Mouse (Mus musculus): ENCODE measurements at regions not wholly inside any gene's neighbourhood (a gene's known extent, or its start where the extent isn't known, plus 50 kb on each side); places are given as distances from the start of the nearest gene placed in this dataset.
A peak's percentile ranks its signal among the peaks of the same experiment; 100 is the strongest.

DNA sequence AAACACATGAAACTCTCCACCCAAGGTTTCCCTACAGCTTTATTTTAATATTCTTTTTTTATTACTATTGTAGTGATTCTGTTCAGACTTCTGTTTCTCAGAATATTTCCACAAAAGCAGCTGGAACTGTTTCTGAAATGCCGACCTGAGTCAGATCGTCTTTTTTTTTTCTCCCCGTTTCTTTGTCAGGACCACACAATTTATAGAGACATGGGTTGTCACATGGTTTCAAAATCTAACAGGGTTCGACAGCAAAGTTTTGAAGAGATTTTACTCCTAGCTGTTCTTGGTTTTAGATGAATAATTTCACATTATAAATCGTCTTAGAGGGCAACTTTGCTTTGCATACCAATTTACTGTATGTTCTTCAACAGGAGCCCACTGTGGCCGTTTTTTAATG lies 84.0 kb upstream of the Ralgps2 start:
- no peak for TF ChIP-seq CTCF (conservative IDR thresholded peaks at IDR 0.05)
- H3K27ac ChIP-seq: no peak overlapping the region
- no peak overlapping the region for H3K4me3 ChIP-seq
- no peak for DNase-seq (ENCODE audit: low spot score in 2 of 2)

DNA sequence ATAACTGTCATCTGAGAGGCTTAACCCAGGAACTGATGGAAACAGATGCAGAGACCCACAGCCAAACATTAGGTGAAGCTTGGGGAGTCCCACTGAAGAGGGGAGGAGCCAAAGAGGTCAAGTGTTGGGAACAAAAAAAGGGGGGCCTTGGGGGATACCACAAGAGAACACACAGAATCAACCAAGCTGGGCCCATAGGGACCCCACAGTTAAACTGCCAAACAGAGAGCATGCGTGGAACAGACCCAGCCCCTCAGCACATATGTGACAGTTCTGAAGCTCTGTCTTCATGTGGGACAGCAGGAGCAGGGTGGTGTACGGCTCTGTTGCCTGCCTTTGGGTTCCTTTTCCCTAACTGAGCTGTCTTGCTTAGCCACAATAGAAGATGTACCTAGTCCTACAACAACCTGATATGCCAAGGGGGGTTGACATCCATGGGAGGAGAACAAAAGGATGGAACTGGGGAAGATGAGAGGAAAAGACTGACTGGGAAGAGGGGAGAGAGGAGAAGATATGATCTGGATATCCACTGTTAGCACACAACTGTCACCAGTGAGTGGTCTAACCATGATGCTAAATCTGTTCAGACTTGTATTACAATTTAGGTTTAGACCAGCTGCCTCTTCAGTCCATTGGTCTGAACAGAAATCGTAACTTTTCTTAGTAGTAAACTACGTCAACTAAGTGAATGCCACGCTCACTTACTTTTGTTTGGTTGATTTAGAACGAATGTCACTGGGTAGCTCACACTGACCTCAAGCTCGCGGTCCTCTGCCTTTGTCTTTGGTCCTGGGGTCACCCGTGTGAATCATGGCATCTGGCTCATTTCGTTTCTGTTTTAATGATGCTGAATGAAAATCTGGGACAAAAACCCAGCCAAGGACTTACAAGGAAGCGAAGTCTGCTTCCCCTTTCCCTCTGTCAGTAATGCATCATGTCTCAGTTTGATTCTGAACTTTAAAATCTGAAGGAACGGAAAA lies 83.3 kb upstream of the Ralgps2 start:
- TF ChIP-seq CTCF (conservative IDR thresholded peaks at IDR 0.05): no peak
- no peak for DNase-seq (ENCODE audit: low spot score in 2 of 2)
- Histone ChIP-seq H3K27ac (no peak overlapping the region), H3K4me3 (no peak overlapping the region)

DNA sequence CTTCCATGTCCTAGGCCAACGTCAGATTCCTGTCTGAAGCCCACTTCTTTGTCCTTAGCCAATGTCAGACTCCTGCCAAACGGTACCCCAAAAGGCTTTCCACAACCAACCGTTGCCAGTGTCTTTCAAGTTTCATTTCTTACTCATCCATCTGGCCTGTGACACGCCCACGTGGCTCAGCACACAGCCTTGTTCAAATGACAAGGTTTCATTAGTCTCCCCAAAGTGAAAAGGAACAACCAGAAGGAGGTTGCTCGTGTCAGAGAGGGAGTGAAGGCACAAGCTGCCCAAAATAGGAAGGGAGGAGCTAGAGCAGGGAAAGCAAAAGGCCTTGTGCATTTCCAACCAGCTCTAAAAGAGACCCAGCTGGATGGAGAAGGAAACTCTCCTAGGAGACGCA lies 80.5 kb upstream of the Ralgps2 start:
- DNase-seq (ENCODE audit: low spot score in 2 of 2): peak; percentile 19 to 35
- Histone ChIP-seq H3K27ac (peak overlapping the region; percentile 55; the same call in 1 of the 2 replicates), H3K4me3 (no peak overlapping the region)
- no peak for TF ChIP-seq CTCF (conservative IDR thresholded peaks at IDR 0.05)

DNA sequence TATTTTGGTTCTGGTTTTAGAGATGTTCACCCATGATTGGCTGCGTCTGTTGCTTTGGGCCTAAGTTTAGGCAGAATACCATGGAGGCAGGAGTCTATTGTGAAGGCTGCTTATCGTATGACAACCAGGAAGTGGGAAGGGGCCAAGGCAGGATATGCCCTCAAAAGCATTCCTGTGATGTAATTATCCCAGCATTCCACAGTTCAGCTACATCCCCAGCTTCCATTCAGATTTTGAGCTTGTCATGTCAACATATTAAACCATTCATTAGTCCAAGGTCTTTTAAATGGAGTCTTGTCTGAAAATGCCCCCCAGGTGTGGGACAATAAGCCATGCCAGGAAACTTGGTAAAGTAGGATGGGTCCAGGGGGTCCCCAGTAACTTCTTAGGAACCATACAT lies 79.3 kb upstream of the Ralgps2 start:
- H3K4me3 ChIP-seq: no peak overlapping the region
- no peak overlapping the region for H3K27ac ChIP-seq
- TF ChIP-seq CTCF (conservative IDR thresholded peaks at IDR 0.05): no peak
- DNase-seq (ENCODE audit: low spot score in 2 of 2): no peak

DNA sequence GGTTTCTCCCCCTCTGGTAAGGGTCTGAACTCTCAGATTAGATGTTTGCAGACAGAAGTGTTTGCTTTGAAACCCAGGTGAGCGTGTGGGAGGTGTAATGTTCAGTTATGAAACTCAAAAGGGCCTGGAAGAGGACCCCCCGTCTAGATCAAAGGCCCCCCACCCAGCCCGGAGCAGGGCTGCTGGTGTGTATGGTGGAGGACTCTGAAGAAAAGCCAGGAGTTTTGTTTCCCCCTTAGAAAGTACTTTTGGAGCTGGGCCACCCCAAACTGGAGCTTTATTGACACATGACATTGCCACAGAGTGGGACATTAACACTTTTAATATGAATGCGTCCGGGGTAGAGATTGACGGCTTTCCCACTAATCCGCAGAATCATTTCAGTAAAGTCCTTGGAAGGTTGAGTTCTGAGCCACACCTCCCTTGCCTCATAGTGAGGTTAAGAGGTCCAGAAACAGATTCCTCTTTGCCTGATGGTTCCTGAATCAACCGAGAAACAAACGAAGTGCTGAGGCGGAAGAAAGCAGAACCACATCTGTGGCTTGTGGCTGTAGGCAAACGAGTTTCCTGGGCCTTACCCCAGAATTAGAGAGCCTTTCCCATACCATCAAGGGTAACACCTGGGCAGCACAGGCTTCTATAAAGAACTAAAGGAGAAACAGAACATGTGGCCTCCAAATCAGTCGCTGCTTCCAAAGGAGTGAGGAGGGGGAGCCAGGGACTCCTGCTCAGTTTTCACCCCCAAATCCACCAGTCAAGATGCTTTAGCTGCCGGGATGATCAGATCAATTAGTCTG lies 78.0 kb upstream of the Ralgps2 start:
- Histone ChIP-seq H3K27ac (no peak overlapping the region), H3K4me3 (no peak overlapping the region)
- DNase-seq (ENCODE audit: low spot score in 2 of 2): no peak
- no peak for TF ChIP-seq CTCF (conservative IDR thresholded peaks at IDR 0.05)

DNA sequence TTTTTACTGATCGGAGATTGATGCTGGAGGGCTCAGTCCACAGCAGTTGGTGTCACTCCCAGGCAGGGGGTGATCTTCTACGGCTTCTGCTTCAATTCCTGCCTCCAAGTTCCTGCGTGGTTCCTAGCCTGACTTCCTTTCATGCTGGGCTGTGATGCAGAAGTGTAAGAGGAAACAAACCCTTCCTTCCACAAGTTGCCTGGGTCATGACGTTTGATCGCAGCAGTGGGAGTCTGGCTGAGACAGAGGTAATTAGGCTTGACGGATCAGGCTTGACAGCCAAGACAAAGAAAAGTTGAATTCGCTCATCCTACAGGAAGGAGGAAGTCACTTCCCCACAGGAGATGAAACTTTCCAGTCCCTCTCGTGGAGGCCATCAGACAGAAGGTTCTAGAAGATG lies 77.2 kb upstream of the Ralgps2 start:
- DNase-seq (ENCODE audit: low spot score in 2 of 2): no peak
- Histone ChIP-seq H3K27ac (no peak overlapping the region), H3K4me3 (no peak overlapping the region)
- TF ChIP-seq CTCF (conservative IDR thresholded peaks at IDR 0.05): no peak

DNA sequence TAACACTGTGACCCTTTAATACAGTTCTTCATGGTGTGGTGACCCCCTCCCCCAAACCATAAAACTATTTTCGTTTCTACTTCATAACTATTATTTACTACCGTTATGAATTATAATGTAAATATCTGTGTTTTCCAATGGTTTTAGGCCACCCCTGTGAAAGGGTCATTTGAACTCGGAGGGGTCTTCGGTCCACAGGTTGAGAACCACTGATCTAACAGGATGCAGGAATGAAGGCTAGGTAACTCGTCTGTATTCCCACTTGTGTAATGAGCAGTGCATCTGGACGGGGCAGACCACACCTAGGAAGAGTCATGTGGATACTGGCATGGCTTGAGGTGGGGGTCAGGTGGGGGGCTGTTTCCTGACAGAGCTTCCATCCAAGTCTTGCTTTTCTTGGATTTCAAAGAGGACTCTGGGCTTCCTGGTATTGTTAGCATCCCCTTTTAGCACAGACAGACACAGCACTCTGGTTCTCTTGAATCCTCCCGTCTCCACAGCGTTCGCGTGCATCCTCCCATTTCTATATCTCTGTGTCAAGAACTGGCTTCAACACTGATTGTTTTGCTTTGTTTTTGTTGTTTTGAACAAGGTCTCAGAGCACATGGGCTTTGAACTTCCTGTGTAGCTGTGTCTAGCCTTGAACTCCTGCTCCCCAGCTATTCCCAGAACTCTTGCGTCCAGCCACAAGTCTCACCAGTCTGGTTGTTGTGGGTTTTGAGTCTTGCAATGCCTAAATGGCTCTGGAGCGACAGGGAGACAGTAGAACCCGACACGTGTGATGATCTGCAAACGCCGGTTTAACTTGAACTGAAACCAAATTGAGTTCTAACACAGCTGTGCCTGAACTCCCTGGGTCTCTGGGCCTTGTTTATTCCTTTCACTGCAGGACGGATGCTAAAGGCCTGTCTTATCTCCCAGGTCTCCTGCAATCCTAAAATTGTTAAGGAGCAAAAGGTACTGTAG lies 75.4 kb upstream of the Ralgps2 start:
- Histone ChIP-seq H3K27ac (no peak overlapping the region), H3K4me3 (no peak overlapping the region)
- TF ChIP-seq CTCF (conservative IDR thresholded peaks at IDR 0.05): no peak
- no peak for DNase-seq (ENCODE audit: low spot score in 2 of 2)

DNA sequence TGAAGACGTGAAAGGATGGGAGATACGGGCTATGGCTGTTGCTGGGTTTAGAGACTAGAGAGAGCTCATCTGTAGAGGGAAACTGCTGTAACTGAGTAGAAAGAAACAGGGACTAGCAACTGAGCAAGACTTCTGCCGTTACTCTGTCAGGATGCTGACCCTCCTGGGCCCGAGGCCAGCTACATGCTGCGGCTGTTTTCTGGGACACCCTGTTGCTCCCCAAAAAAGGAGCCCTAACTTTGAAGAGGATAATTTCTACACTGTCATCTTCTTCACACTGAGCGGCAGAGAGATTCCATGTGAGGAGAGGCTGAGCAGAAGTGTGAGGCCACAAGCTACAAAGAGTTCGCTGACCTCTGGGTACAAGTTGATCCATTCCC lies 74.2 kb upstream of the Ralgps2 start:
- no peak overlapping the region for H3K4me3 ChIP-seq
- DNase-seq (ENCODE audit: low spot score in 2 of 2): no peak
- no peak for TF ChIP-seq CTCF (conservative IDR thresholded peaks at IDR 0.05)
- H3K27ac ChIP-seq: no peak overlapping the region

DNA sequence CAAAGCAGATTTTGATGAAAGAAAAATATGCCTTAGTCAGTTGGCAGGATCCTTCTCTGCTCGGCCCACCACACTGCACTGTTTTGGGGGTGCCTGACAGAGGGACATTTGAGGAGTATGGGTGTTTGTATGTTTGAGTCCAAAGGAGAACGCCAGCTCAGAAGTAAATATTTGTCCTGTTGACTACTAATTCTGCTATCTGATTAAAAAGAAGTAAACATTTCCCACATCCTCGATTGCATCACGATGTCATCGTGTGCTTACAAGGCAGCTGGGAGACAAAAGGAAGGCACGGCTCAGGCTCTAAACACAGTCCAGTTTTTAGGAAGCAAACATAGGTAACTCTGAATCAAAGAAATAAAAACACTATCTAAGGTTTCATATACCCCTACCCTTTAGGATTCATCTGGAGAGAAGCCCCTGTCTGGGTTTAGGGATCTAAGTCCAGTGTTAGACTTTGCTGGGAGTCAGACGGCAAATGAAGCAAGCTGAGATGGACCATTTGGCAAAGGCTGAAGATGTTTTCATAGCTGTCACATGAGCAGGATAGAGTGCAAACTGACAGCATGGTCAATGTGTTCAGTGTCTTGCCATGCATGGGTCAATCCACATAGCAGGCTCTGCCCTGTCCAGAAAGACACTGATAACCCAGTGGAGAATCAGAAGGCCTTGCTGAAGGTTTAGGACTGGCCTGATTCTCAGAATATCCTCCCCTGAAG lies 73.7 kb upstream of the Ralgps2 start:
- TF ChIP-seq CTCF (conservative IDR thresholded peaks at IDR 0.05): no peak
- no peak for DNase-seq (ENCODE audit: low spot score in 2 of 2)
- H3K27ac ChIP-seq: 0 out of 2 replicates have a peak overlapping the region, but pooled peaks have one; percentile 23
- no peak overlapping the region for H3K4me3 ChIP-seq

DNA sequence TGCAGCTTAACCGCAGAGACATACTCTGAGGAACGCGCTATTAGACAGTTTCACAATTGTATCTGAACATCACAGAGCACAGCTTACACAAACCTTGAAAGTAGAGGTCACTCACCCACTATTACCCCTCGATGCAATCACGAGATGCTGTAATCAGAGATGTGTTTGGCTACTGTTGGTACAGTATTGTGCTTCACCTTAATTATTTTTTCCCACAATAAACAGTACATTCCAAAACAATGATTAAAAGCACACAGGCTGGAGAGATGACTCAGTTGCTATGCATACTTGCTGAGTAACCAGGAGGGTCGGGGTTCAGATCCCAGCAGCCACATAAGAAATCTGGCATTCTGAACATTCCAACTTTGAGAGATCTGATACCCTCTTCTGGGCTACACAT lies 71.8 kb upstream of the Ralgps2 start:
- no peak for TF ChIP-seq CTCF (conservative IDR thresholded peaks at IDR 0.05)
- Histone ChIP-seq H3K4me3 (no peak overlapping the region), H3K27ac (no peak overlapping the region)
- no peak for DNase-seq (ENCODE audit: low spot score in 2 of 2)

DNA sequence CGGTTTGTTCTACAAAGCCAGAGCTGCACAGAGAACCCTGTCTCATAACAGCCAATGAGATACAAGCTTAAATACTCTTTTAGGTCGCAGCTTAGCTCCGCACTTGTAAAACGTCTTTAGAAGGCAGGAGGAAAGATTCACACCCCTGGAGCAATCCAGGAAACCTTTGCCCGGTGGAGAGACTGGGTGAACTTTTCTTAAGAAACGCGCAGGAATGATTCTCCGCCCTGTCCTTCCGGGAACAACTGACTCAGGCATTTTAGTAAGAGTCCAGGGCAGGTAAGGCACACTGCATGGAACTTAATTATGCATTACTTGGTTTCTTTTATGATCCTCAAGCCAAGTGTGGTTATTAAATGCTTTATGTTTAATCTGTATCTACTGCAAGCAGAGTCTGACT lies 70.0 kb upstream of the Ralgps2 start:
- no peak overlapping the region for H3K27ac ChIP-seq

More for the DNA sequence above, 70.0 kb upstream of the Ralgps2 start:
- H3K4me3 ChIP-seq: no peak overlapping the region
- DNase-seq (ENCODE audit: low spot score in 2 of 2): no peak
- no peak for TF ChIP-seq CTCF (conservative IDR thresholded peaks at IDR 0.05)

All from layer of hippocampus, adult 2 months (tissue).